Mouse (Mus musculus): ENCODE measurements at regions not wholly inside any gene's neighbourhood (a gene's known extent, or its start where the extent isn't known, plus 50 kb on each side); places are given as distances from the start of the nearest gene placed in this dataset.

GRCm38 (mm10) chr11:63753260-63753659, 168.8 kb downstream of the Hs3st3b1 start:
- no peak for DNase-seq (ENCODE audit: low spot score)

GRCm38 (mm10) chr11:63754826-63755225, 167.3 kb downstream of the Hs3st3b1 start:
- no peak for DNase-seq (ENCODE audit: low spot score)

GRCm38 (mm10) chr11:63758313-63758712, 163.8 kb downstream of the Hs3st3b1 start:
- DNase-seq (ENCODE audit: low spot score) = no peak

- DNase-seq (ENCODE audit: low spot score) = no peak
These were observed 160.5 kb downstream of the Hs3st3b1 start for GRCm38 (mm10) chr11:63761561-63761960.

- peak; percentile 6 for DNase-seq (ENCODE audit: low spot score)
These were observed 154.3 kb downstream of the Hs3st3b1 start for GRCm38 (mm10) chr11:63767631-63768250.

- DNase-seq (ENCODE audit: low spot score) = no peak
These were observed 152.4 kb downstream of the Hs3st3b1 start for GRCm38 (mm10) chr11:63769738-63770137.

DNA sequence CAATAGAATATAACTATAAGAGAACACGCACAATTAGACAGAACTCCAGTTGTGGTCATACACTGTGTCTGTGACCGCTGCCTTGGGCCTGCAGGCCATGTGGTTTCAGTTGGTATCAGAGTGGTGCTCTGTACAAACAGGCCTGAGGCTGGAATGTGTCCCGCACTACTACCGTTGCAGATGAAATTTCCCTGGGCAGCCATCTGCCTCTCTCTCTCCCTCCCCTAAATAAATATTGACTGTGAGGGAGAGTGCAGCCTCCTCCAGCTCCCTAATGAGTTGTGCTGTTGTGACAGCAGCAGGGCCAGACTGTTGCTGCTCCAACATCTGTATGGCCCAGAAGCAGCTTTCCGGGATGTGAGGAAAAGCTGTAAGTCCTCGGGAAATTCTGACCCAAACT, 146.7 kb downstream of the Hs3st3b1 start:
- no peak for DNase-seq (ENCODE audit: low spot score)

DNA sequence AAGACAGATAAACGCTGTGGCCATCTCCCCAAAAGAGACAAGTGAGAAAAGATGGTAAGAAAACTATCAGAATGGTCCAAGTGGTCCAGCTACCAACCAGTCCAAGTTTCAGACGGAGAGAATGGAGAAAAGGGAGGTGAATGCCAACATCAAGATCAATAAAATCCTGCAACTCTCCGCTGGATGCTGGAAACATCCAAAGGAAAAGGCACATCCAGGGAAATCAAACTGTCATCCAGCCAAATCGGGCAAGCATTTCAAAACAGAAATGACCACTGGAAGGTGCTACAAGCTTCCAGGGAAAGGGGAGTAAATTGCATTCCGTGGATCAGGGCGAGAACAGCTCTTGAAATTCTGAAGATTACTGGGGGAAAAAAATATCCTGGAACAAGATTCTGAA, 142.7 kb downstream of the Hs3st3b1 start:
- no peak for DNase-seq (ENCODE audit: low spot score)

GRCm38 (mm10) chr11:63781967-63782915, 139.8 kb downstream of the Hs3st3b1 start:
- DNase-seq (ENCODE audit: low spot score) = no peak

GRCm38 (mm10) chr11:63785281-63785886, 136.7 kb downstream of the Hs3st3b1 start:
- DNase-seq (ENCODE audit: low spot score) = no peak

DNA sequence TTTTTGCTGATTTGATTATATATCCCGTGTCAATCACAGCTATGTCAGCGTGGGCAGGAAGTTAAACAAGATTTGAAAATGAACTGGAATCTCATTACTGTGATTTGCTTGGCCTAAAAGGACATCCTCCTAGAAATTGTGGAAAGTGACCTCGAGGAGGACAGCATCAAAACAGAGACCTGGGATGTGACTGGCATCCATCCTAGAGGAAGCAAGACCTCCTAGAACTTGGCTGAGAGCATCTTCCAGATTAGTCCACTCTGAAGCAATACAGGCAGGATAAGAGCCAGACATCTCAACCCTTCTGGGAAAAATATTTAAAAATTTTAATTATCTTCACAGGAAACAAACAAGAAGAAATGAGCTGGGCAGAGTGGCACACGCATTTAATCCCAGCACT, 136.1 kb downstream of the Hs3st3b1 start:
- no peak for DNase-seq (ENCODE audit: low spot score)

GRCm38 (mm10) chr11:63789473-63790120, 132.5 kb downstream of the Hs3st3b1 start:
- DNase-seq (ENCODE audit: low spot score) = no peak

DNA sequence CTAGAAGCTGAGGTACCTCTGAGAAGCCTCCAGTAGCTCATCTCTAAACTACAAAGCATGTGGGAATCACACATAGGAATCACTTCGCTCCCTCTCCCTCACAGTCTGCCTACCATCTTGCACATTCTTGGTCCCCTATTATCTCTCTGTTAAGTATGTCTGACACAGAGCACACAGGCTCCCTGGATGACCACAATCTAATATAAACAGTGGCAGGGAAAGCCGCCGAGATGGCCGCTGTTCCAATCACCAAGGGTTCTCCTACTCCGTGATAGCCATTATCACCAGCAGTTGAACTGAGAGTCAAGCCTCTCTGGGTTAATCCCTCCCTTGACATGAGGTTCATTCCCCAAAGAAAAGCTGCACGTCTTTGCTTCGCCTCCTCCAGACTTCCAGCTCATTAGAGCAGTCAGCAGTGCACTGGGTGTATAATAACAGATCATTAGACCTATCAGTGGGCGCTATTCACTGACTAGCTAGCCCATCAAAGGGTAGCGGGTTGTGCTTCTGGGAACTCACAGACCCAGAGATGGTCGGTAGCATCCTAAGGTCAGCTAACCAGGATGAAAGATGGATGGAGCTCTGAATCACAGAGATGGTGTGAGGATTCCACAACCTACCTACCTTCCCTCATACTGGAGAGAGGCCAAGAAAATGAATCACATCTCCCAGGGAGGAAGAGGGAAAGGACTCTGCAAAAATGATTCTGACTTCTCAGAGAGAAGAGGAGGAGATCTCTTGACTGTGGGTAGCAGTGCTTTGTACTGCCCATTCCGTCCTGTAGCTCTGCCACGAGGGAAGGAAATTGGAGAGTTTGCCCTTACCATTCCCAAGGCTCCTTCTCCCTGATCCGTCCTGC, 130.9 kb downstream of the Hs3st3b1 start:
- no peak for DNase-seq (ENCODE audit: low spot score)

GRCm38 (mm10) chr11:63793732-63794503, 128.2 kb downstream of the Hs3st3b1 start:
- DNase-seq (ENCODE audit: low spot score) = no peak

DNA sequence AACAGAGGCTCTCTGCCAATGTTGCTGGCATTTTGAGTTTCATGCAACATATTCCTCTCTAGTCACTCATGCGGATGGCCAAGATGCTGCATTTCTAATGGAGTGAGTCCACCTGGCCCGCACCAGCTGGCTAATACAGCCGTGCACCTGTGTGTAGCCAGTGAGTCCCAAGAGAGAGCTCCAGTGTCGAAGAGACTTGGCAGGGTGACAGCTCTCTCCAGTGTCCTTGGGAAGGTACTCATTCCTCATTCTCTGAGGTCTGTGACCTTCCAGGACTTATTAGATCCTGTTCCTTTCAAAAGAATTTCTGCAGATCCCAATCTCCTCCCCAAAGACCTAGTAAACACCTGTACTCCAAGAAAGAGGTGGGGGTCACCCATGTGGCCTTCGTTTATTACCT, 109.9 kb downstream of the Hs3st3b1 start:
- no peak for DNase-seq (ENCODE audit: low spot score)

- DNase-seq (ENCODE audit: low spot score) = no peak
These were observed 99.2 kb downstream of the Hs3st3b1 start for GRCm38 (mm10) chr11:63822847-63823246.

DNA sequence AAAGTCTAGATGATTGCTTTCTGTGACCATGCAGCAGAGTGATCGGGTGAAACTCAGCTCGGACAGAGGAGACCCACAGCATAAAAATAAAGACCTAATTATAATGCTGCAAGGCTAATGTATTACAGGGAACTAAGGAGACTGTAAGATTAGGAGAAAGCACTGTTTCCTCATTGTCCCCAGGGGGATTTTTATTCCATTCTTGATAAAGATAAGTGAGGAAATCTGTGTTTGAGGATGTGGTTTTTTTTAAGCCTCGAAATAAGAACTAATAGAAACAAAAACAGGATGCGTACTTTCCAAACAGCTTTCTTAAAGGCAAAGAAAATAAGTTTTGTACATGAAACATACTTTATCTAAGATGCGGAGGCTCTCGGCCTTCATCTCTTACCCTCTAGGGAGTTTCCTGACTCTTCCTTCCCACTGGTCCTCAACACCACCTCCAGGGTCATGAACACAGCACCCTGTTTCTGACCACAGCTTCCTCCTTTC, 94.8 kb downstream of the Hs3st3b1 start:
- no peak for DNase-seq (ENCODE audit: low spot score)

DNA sequence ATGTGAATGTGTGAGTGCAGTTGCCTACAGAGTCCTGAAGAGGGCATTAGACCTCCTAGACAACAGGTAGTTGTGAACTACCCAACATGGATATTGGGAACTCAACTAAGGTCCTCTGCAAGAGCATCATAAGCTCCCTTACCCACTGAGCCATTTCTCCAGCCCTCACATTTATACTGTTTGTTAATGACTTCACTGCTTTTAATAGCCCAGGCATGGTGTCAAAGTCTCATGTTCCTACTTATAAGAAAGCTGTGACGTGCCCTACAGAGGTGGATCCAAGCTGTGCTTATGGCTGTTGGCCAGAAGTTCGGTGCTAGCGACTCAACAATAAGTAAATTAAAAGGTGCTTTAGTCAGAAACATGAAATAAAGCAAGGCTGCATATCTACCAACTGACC, 88.6 kb downstream of the Hs3st3b1 start:
- no peak for DNase-seq (ENCODE audit: low spot score)

DNA sequence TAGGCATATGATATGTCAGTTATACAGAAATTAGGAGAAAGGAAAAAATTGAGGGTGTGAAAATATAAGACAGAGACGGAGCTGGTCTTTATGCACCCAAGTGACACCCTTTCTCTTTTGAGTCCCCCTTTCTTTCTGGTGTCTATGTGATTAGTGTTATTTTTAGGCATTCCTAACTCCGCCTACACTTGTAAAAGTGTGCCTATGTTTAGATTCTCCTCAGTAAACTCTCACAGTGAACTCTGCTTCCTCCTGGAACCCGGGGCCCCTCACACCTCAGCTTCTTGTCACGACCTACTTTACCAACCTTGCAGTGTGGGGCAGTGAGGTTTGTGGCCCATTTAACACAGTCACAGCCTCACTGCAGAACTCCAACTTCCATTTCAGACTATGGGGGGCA, 88.0 kb downstream of the Hs3st3b1 start:
- DNase-seq (ENCODE audit: low spot score) = no peak

DNA sequence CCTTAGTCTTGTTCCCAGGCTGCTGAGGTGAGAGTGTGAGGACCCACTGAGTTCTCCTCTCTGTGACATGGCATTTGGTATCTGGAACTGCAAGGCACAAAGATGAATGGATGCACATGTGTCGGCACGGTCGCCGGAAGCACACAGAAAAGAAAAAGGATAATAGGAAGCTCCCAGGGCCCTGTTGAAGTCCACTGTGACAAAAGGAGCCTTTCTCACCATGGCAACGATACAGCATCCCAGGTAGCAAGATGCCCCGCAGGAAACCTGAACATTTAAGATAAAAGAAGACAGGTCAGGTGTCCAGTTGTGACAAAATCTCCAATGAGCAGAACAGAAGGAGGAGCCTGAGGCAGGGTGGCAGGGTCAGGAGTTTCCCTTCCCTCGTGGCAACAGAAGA, 87.5 kb downstream of the Hs3st3b1 start:
- no peak for DNase-seq (ENCODE audit: low spot score)

Data from yolk sac, embryonic 10.5 days (tissue).